Comparison of ENCODE assay signal across 25 mouse cellular contexts in genomic region chr10:43631639-43632354, GRCm38 (mm10). TPM values are rescaled to one million over a fixed set of nuclear protein-coding genes. Genes with fewer than 3 reads are reported as not detected.
DNase-seq lines count a peak whose midpoint lies in the region; ATAC-seq and TF ChIP-seq lines count a peak whose summit lies in the region.
"Had no signal": no experiment of that assay in that cellular context is flagged by ENCODE, and none has a peak within 500 bp of the region (broad histone marks: within the 10 kb centered on the region; RNA-seq: fewer than 3 reads in every experiment).

No protein-coding gene starts in this region.

- no peak for ATAC-seq in liver, embryonic 13.5 days (ENCODE audit: low read depth)
- peak; percentile 64 for ATAC-seq in forebrain, postnatal 0 days
- ATAC-seq in liver, postnatal 0 days: no peak
- ATAC-seq: hindbrain, embryonic 16.5 days had no signal

- peaks cover 14% of the 10 kb centered on the region for H3K36me3 ChIP-seq in liver, embryonic 13.5 days
- no peaks in the 10 kb centered on the region for H3K36me3 ChIP-seq in forebrain, postnatal 0 days (ENCODE audit: insufficient read depth)
- H3K36me3 ChIP-seq in liver, postnatal 0 days (replicated peaks; ENCODE audit: insufficient read depth, low read length): no peaks in the 10 kb centered on the region
- H3K36me3 ChIP-seq: embryonic facial prominence, embryonic 13.5 days; heart, embryonic 13.5 days; neural tube, embryonic 15.5 days; stomach, embryonic 15.5 days had no signal

- peak overlapping the region; percentile 64 for H3K9ac ChIP-seq in liver, embryonic 13.5 days
- H3K9ac ChIP-seq in forebrain, postnatal 0 days: no peak overlapping the region
- no peak overlapping the region for H3K9ac ChIP-seq in liver, postnatal 0 days (replicated peaks)
- H3K9ac ChIP-seq: embryonic facial prominence, embryonic 13.5 days; heart, embryonic 13.5 days; lung, embryonic 14.5 days; neural tube, embryonic 15.5 days; stomach, embryonic 15.5 days had no signal

- peaks cover 6% of the 10 kb centered on the region for H3K9me3 ChIP-seq in liver, embryonic 13.5 days (replicated peaks)
- no peaks in the 10 kb centered on the region for H3K9me3 ChIP-seq in forebrain, postnatal 0 days (ENCODE audit: low read length)
- H3K9me3 ChIP-seq in liver, postnatal 0 days (ENCODE audit: low read length): peaks cover 2% of the 10 kb centered on the region; the same call in 1 of the 2 replicates
- H3K9me3 ChIP-seq: embryonic facial prominence, embryonic 13.5 days; heart, embryonic 13.5 days; neural tube, embryonic 15.5 days; stomach, embryonic 15.5 days had no signal

- peak overlapping the region; percentile 96 for H3K27ac ChIP-seq in liver, embryonic 13.5 days
- H3K27ac ChIP-seq in forebrain, postnatal 0 days (ENCODE audit: low read depth, low read length): peak overlapping the region; percentile 68
- H3K27ac ChIP-seq in liver, postnatal 0 days (ENCODE audit: low read depth): peak overlapping the region; percentile 75; the same call in 1 of the 2 replicates
- H3K27ac ChIP-seq: embryonic facial prominence, embryonic 13.5 days; heart, embryonic 13.5 days; neural tube, embryonic 15.5 days; stomach, embryonic 15.5 days had no signal

- DNase-seq in heart, adult 11 months: peak; percentile 27
- no peak for DNase-seq in heart, postnatal 4 days
- DNase-seq in liver, embryonic 13.5 days: no peak
- no peak for DNase-seq in liver
- peak; percentile 66 for DNase-seq in forebrain, postnatal 0 days
- no peak for DNase-seq in liver, postnatal 0 days
- no peak for DNase-seq in right cerebral cortex, adult 2 months (ENCODE audit: low spot score in 2 of 2)
- DNase-seq in Muller cell, postnatal 12 days (ENCODE audit: inconsistent ontology term): no peak
- DNase-seq: adrenal gland, adult 8-10 months; B cell, adult 2 months; cerebellum, adult 11 months; cerebellum, adult 9-10 months; gastrocnemius, postnatal 25 days; heart, postnatal 10 days; kidney, postnatal 14 days; lung, embryonic 14.5 days; lung, postnatal 14 days; midbrain, embryonic 14.5 days; retina, postnatal 1 day; right cerebral cortex, postnatal 25 days had no signal

- H3K4me1 ChIP-seq in liver, embryonic 13.5 days (replicated peaks): peaks cover 80% of the 10 kb centered on the region
- no peaks in the 10 kb centered on the region; the same call in 1 of the 2 replicates for H3K4me1 ChIP-seq in forebrain, postnatal 0 days (ENCODE audit: insufficient read depth)
- peaks cover 15% of the 10 kb centered on the region for H3K4me1 ChIP-seq in liver, postnatal 0 days (ENCODE audit: insufficient read depth)
- H3K4me1 ChIP-seq: heart, embryonic 13.5 days; stomach, embryonic 15.5 days had no signal

- H3K4me2 ChIP-seq in liver, embryonic 13.5 days: no peak overlapping the region
- no peak overlapping the region for H3K4me2 ChIP-seq in forebrain, postnatal 0 days (ENCODE audit: low read depth)
- no peak overlapping the region for H3K4me2 ChIP-seq in liver, postnatal 0 days (ENCODE audit: low read depth, low read length)
- H3K4me2 ChIP-seq: embryonic facial prominence, embryonic 13.5 days; heart, embryonic 13.5 days; lung, embryonic 14.5 days; neural tube, embryonic 15.5 days; stomach, embryonic 15.5 days had no signal

- TF ChIP-seq CTCF in forebrain, postnatal 0 days (IDR thresholded peaks at IDR 0.05; ENCODE audit: low read depth): no peak
- peak; percentile 28; the same call in 1 of the 2 replicates for TF ChIP-seq CTCF in liver, postnatal 0 days (IDR thresholded peaks at IDR 0.05; ENCODE audit: low read depth)

- no peak overlapping the region for H3K4me3 ChIP-seq in liver, embryonic 13.5 days (replicated peaks)
- H3K4me3 ChIP-seq in forebrain, postnatal 0 days (ENCODE audit: low read depth, low read length): no peak overlapping the region
- H3K4me3 ChIP-seq in liver, postnatal 0 days (ENCODE audit: low read depth, low read length): no peak overlapping the region
- H3K4me3 ChIP-seq: embryonic facial prominence, embryonic 13.5 days; heart, embryonic 13.5 days; neural tube, embryonic 15.5 days; stomach, embryonic 15.5 days had no signal

- WGBS in liver, embryonic 13.5 days (ENCODE audit: insufficient replicate concordance): 65% methylated on average over 2 of the region's 2 CpGs
- WGBS in forebrain, postnatal 0 days: 31% methylated on average over 2 of the region's 2 CpGs
- WGBS in liver, postnatal 0 days (ENCODE audit: insufficient replicate concordance): 77% methylated on average over 2 of the region's 2 CpGs

- no peak for TF ChIP-seq EP300 in liver, postnatal 0 days (IDR thresholded peaks at IDR 0.05; ENCODE audit: low read depth)

- H3K27me3 ChIP-seq in liver, embryonic 13.5 days: no peaks in the 10 kb centered on the region
- H3K27me3 ChIP-seq in forebrain, postnatal 0 days (ENCODE audit: insufficient read depth, low read length): no peaks in the 10 kb centered on the region
- H3K27me3 ChIP-seq in liver, postnatal 0 days (ENCODE audit: insufficient read depth, low read length): no peaks in the 10 kb centered on the region
- H3K27me3 ChIP-seq: embryonic facial prominence, embryonic 13.5 days; heart, embryonic 13.5 days; neural tube, embryonic 15.5 days; stomach, embryonic 15.5 days had no signal

RNA-seq across cellular contexts. Expression of gene Cd24a, which starts 53.7 kb away (rescaled TPM):
- 10 to 100 TPM; 14.6 to 22.6 TPM for total RNA-seq in heart, postnatal 4 days (2021)
- 899 and 1,125 TPM in 2 replicates for polyA plus RNA-seq in liver, embryonic 13.5 days (2015; fragmentation: Nextera tagmentation; extraction: Ambion mirVana)
- total RNA-seq in forebrain, postnatal 0 days (2014; rRNA removed): 1,087 and 1,453 TPM in 2 replicates
- polyA plus RNA-seq in forebrain, postnatal 0 days (2015; fragmentation: Nextera tagmentation; extraction: Ambion mirVana): 668 and 889 TPM in 2 replicates
- polyA plus RNA-seq in liver, postnatal 0 days (2015; fragmentation: Nextera tagmentation; extraction: Ambion mirVana): 449 and 461 TPM in 2 replicates

Comparison
In these comparisons a context has a peak if more than half of its experiments do, and no peak if none do; other contexts are left out.
1. DNase-seq: peak in heart, adult 11 months (single experiment) and forebrain, postnatal 0 days (single experiment); none in heart, postnatal 4 days (single experiment), liver, embryonic 13.5 days (single experiment), liver (single experiment), liver, postnatal 0 days (single experiment), right cerebral cortex, adult 2 months (0 of 2) and Muller cell, postnatal 12 days (single experiment).
2. Peak in every context shown above with its lines, with median percentiles within 50 percentile points of each other: H3K27ac ChIP-seq.